Mouse (Mus musculus) subcutaneous adipose tissue, adult 2 months (tissue): Measurements from ENCODE around the gene Fgf4. TPM values are rescaled to one million over a fixed set of nuclear protein-coding genes. Genes with fewer than 3 reads are reported as not detected.

Source experiments
- polyA plus RNA-seq: library from polyadenylated mRNA; depleted of rRNA; stranded (reverse); fragments of >200 nt; gene quantifications from 2 replicates; pipeline ENCODE4 v1.2.3, GENCODE M21; 2012; ENCODE audit warnings: low replicate concordance; rRNA removed

The Fgf4 gene
- polyA plus RNA-seq: not detected in 2 replicates

GRCm38 (mm10) chr7:144847067-144847466 lies at the start of gene Fgf4:
Gene Fgf4 (plus strand): TSS chr7:144847367.

GRCm38 (mm10) chr7:144837891-144838488 lies 9.2 kb upstream of the Fgf4 start, which contains the start of gene Fgf3:
Gene Fgf3 (plus strand): TSS chr7:144838083.

GRCm38 (mm10) chr7:144896294-144897218 lies 49.4 kb downstream of the Fgf4 start, which contains the start of gene Fgf15:
Gene Fgf15 (plus strand): TSS chr7:144896531.

Other genes starting within 250 kb of the Fgf4 start
- gene Ano1, start 95.4 kb upstream of the Fgf4 start, polyA plus RNA-seq: 21.5 and 100 TPM in 2 replicates
- gene Fgf3, start 9.3 kb upstream of the Fgf4 start, polyA plus RNA-seq: 0.16 TPM in 1 of 2 replicates, not detected in the other
- gene Fgf15, start 49.2 kb downstream of the Fgf4 start, polyA plus RNA-seq: not detected in 2 replicates
- gene LTO1, start 67.7 kb downstream of the Fgf4 start, polyA plus RNA-seq: 19.1 and 23.2 TPM in 2 replicates
- gene Ccnd1, start 92.6 kb downstream of the Fgf4 start, polyA plus RNA-seq: 32.7 and 68.9 TPM in 2 replicates